Mouse (Mus musculus): ENCODE data around the gene Pim1. TPM values are rescaled to one million over a fixed set of nuclear protein-coding genes. Genes with fewer than 3 reads are reported as not detected.

The Pim1 gene
- polyA plus RNA-seq, 1 experiment from 2014 or later = 32.8 TPM

- Histone ChIP-seq H3K4me3 (ENCODE audit: low read depth, low read length) (no peak overlapping the region), H3K27ac (replicated peaks) (no peak overlapping the region), H3K9ac (ENCODE audit: low read length) (no peak overlapping the region), H3K36me3 (ENCODE audit: control insufficient read depth, insufficient read depth, low read length) (no peaks in the 10 kb centered on the region), H3K9me3 (ENCODE audit: control insufficient read depth, low read length) (no peaks in the 10 kb centered on the region), H3K27me3 (ENCODE audit: control insufficient read depth, insufficient read depth, low read length) (no peaks in the 10 kb centered on the region), H3K4me2 (replicated peaks; ENCODE audit: low read depth) (no peak overlapping the region), H3K4me1 (replicated peaks; ENCODE audit: control insufficient read depth, insufficient read depth) (no peaks in the 10 kb centered on the region)
- peak; percentile 66 for ATAC-seq (ENCODE audit: low FRiP score, low TSS enrichment)
- peak; percentile 55 for DNase-seq (ENCODE audit: low spot score)
- no peak for TF ChIP-seq EP300 (optimal IDR thresholded peaks at IDR 0.05)
- no peak for TF ChIP-seq CTCF (IDR thresholded peaks at IDR 0.05; ENCODE audit: low read depth)
- 39% methylated on average over 14 of the region's 14 CpGs for WGBS
These were observed 50.9 kb downstream of the Pim1 start for GRCm38 (mm10) chr17:29541419-29541818.

- WGBS = 84% methylated on average over 19 of the region's 19 CpGs
- Histone ChIP-seq H3K4me1 (replicated peaks; ENCODE audit: control insufficient read depth, insufficient read depth) (no peaks in the 10 kb centered on the region), H3K9ac (ENCODE audit: low read length) (no peak overlapping the region), H3K9me3 (ENCODE audit: control insufficient read depth, low read length) (no peaks in the 10 kb centered on the region), H3K27ac (replicated peaks) (no peak overlapping the region), H3K4me2 (replicated peaks; ENCODE audit: low read depth) (no peak overlapping the region), H3K36me3 (ENCODE audit: control insufficient read depth, insufficient read depth, low read length) (no peaks in the 10 kb centered on the region), H3K4me3 (ENCODE audit: low read depth, low read length) (no peak overlapping the region), H3K27me3 (ENCODE audit: control insufficient read depth, insufficient read depth, low read length) (no peaks in the 10 kb centered on the region)
- DNase-seq (ENCODE audit: low spot score) (no peak), ATAC-seq (ENCODE audit: low FRiP score, low TSS enrichment) (no peak)
- TF ChIP-seq CTCF (IDR thresholded peaks at IDR 0.05; ENCODE audit: low read depth) (no peak), EP300 (optimal IDR thresholded peaks at IDR 0.05) (no peak)
These were observed 52.5 kb downstream of the Pim1 start for GRCm38 (mm10) chr17:29542831-29543690.

- H3K4me2 ChIP-seq (replicated peaks; ENCODE audit: low read depth) = no peak overlapping the region
- H3K27me3 ChIP-seq (ENCODE audit: control insufficient read depth, insufficient read depth, low read length) = no peaks in the 10 kb centered on the region
- no peak overlapping the region for H3K9ac ChIP-seq (ENCODE audit: low read length)
- ATAC-seq (ENCODE audit: low FRiP score, low TSS enrichment) (no peak), DNase-seq (ENCODE audit: low spot score) (no peak)
- no peak overlapping the region for H3K4me3 ChIP-seq (ENCODE audit: low read depth, low read length)
- H3K9me3 ChIP-seq (ENCODE audit: control insufficient read depth, low read length) = no peaks in the 10 kb centered on the region
- TF ChIP-seq CTCF (IDR thresholded peaks at IDR 0.05; ENCODE audit: low read depth) = 0 out of 2 replicates have a peak, but pooled peaks have one; percentile 7
- TF ChIP-seq EP300 (optimal IDR thresholded peaks at IDR 0.05) = no peak
- WGBS = 71% methylated on average over 2 of the region's 2 CpGs
- H3K4me1 ChIP-seq (replicated peaks; ENCODE audit: control insufficient read depth, insufficient read depth) = no peaks in the 10 kb centered on the region
- H3K27ac ChIP-seq (replicated peaks) = no peak overlapping the region
- H3K36me3 ChIP-seq (ENCODE audit: control insufficient read depth, insufficient read depth, low read length) = no peaks in the 10 kb centered on the region
These were observed 53.5 kb downstream of the Pim1 start for GRCm38 (mm10) chr17:29544064-29544463.

GRCm38 (mm10) chr17:29545241-29545640 is 54.7 kb downstream of the Pim1 start:
- no peak overlapping the region for H3K4me2 ChIP-seq (replicated peaks; ENCODE audit: low read depth)
- no peak overlapping the region for H3K27ac ChIP-seq (replicated peaks)
- H3K4me1 ChIP-seq (replicated peaks; ENCODE audit: control insufficient read depth, insufficient read depth) = no peaks in the 10 kb centered on the region
- no peak overlapping the region for H3K9ac ChIP-seq (ENCODE audit: low read length)
- no peaks in the 10 kb centered on the region for H3K36me3 ChIP-seq (ENCODE audit: control insufficient read depth, insufficient read depth, low read length)
- no peak for TF ChIP-seq CTCF (IDR thresholded peaks at IDR 0.05; ENCODE audit: low read depth)
- TF ChIP-seq EP300 (optimal IDR thresholded peaks at IDR 0.05) = no peak
- no peaks in the 10 kb centered on the region for H3K9me3 ChIP-seq (ENCODE audit: control insufficient read depth, low read length)
- DNase-seq (ENCODE audit: low spot score) (no peak), ATAC-seq (ENCODE audit: low FRiP score, low TSS enrichment) (no peak)
- WGBS = 90% methylated on average over 5 of the region's 5 CpGs
- no peak overlapping the region for H3K4me3 ChIP-seq (ENCODE audit: low read depth, low read length)
- H3K27me3 ChIP-seq (ENCODE audit: control insufficient read depth, insufficient read depth, low read length) = no peaks in the 10 kb centered on the region

Other genes starting within 250 kb of the Pim1 start
- gene Ppil1, start 226.6 kb upstream of the Pim1 start, polyA plus RNA-seq (2015; fragmentation: Nextera tagmentation; extraction: Ambion mirVana) = 64.6 and 65.9 TPM in 2 replicates
- gene BC004004, start 222.0 kb upstream of the Pim1 start, polyA plus RNA-seq (2015; fragmentation: Nextera tagmentation; extraction: Ambion mirVana) = 91.2 and 97.2 TPM in 2 replicates
- 1.3 TPM in 2 replicates for gene Pi16, start 173.1 kb upstream of the Pim1 start, polyA plus RNA-seq (2015; fragmentation: Nextera tagmentation; extraction: Ambion mirVana)
- gene Mtch1, start 142.8 kb upstream of the Pim1 start, polyA plus RNA-seq (2015; fragmentation: Nextera tagmentation; extraction: Ambion mirVana) = 189 and 201 TPM in 2 replicates
- gene Fgd2, start 129.8 kb upstream of the Pim1 start, polyA plus RNA-seq (2015; fragmentation: Nextera tagmentation; extraction: Ambion mirVana) = 5.9 and 8.2 TPM in 2 replicates
- gene Gm17657, start 58.9 kb downstream of the Pim1 start, polyA plus RNA-seq (2015; fragmentation: Nextera tagmentation; extraction: Ambion mirVana) = not detected in 2 replicates
- 6.9 and 7.8 TPM in 2 replicates for gene Tbc1d22b, start 59.0 kb downstream of the Pim1 start, polyA plus RNA-seq (2015; fragmentation: Nextera tagmentation; extraction: Ambion mirVana)
- 0.22 and 0.42 TPM in 2 replicates for gene Tmem217, start 61.6 kb downstream of the Pim1 start, polyA plus RNA-seq (2015; fragmentation: Nextera tagmentation; extraction: Ambion mirVana)
- gene Rnf8, start 124.0 kb downstream of the Pim1 start, polyA plus RNA-seq (2015; fragmentation: Nextera tagmentation; extraction: Ambion mirVana) = 32.6 and 34.4 TPM in 2 replicates
- 1.1 TPM in 2 replicates for gene Gm28043, start 124.1 kb downstream of the Pim1 start, polyA plus RNA-seq (2015; fragmentation: Nextera tagmentation; extraction: Ambion mirVana)
- gene Cmtr1, start 169.8 kb downstream of the Pim1 start, polyA plus RNA-seq (2015; fragmentation: Nextera tagmentation; extraction: Ambion mirVana) = 48.7 and 56.4 TPM in 2 replicates
- 7.6 and 8.6 TPM in 2 replicates for gene Ccdc167, start 226.3 kb downstream of the Pim1 start, polyA plus RNA-seq (2015; fragmentation: Nextera tagmentation; extraction: Ambion mirVana)